Comparison of ENCODE assay signal across 10 mouse cellular contexts in the genomic region with DNA sequence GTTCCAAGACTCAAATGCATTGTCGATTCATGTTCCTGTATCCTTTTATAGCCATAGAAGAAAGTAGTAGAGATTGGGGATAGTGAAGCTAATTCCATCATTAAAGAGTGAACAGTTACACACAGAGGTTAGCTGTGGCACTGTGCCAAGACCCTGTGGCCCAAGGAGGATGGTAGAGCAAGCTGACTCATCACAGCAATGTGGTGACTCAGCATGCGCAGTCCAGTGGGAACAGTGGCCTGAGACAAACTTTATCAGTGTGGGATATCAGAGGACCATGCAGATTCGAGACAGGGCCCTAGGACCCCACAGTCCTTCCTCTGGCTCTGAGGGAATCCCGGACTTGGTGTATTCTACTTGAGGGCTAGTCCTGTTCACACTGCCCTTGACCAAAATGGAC. TPM values are rescaled to one million over a fixed set of nuclear protein-coding genes. Genes with fewer than 3 reads are reported as not detected.
DNase-seq lines count a peak whose midpoint lies in the region; ATAC-seq and TF ChIP-seq lines count a peak whose summit lies in the region.
"Had no signal": no experiment of that assay in that cellular context is flagged by ENCODE, and none has a peak within 500 bp of the region (broad histone marks: within the 10 kb centered on the region; RNA-seq: fewer than 3 reads in every experiment).

No protein-coding gene starts in this region.

- CTCF ChIA-PET in Patski (lab: Charles Lee), result interaction anchor here (1.1 to 1.4 kb wide), 3 partner anchors 9 to 25 kb away, joined by 3 to 4 read pairs (median 3); no protein-coding TSS in a partner anchor

- H3K4me1 ChIP-seq in lung, embryonic 14.5 days (ENCODE audit: insufficient read depth), result no peaks in the 10 kb centered on the region
- no peaks in the 10 kb centered on the region for H3K4me1 ChIP-seq in lung, postnatal 0 days (ENCODE audit: insufficient read depth, low read depth, low read length)
- H3K4me1 ChIP-seq in cerebellum, adult 2 months (ENCODE audit: control insufficient read depth, insufficient read depth, low read length), result peaks cover 22% of the 10 kb centered on the region
- H3K4me1 ChIP-seq in liver, postnatal 0 days (ENCODE audit: insufficient read depth), result no peaks in the 10 kb centered on the region
- no peaks in the 10 kb centered on the region for H3K4me1 ChIP-seq in neural tube, embryonic 15.5 days

- no peak overlapping the region for H3K4me2 ChIP-seq in lung, embryonic 14.5 days
- H3K4me2 ChIP-seq in lung, postnatal 0 days (replicated peaks; ENCODE audit: low read depth, low read length), result no peak overlapping the region
- no peak overlapping the region for H3K4me2 ChIP-seq in liver, postnatal 0 days (ENCODE audit: low read depth, low read length)
- H3K4me2 ChIP-seq in neural tube, embryonic 15.5 days, result no peak overlapping the region

- peak; percentile 5 for DNase-seq in lung, embryonic 14.5 days
- no peak for DNase-seq in lung, postnatal 0 days (ENCODE audit: low spot score)
- peak; percentile 96 for DNase-seq in Patski (ENCODE audit: low read depth, low spot score)
- DNase-seq in cerebellum, adult 2 months, result peak; percentile 77 to 80
- DNase-seq in liver, postnatal 0 days, result peak; percentile 31
- DNase-seq in gastrocnemius, adult 8-10 months (ENCODE audit: low spot score in 2 of 2), result no peak
- no peak for DNase-seq in gastrocnemius, postnatal 4 days (ENCODE audit: low spot score in 2 of 2)

- TF ChIP-seq POLR2A in cerebellum, adult 2 months (IDR thresholded peaks at IDR 0.05; ENCODE audit: borderline replicate concordance, insufficient read depth, low read length), result no peak

- no peak overlapping the region for H3K4me3 ChIP-seq in lung, embryonic 14.5 days (ENCODE audit: low read depth, low read length)
- H3K4me3 ChIP-seq in lung, postnatal 0 days (ENCODE audit: low read depth, low read length), result no peak overlapping the region
- no peak overlapping the region for H3K4me3 ChIP-seq in cerebellum, adult 2 months (replicated peaks; ENCODE audit: insufficient read depth, low read depth, low read length)
- H3K4me3 ChIP-seq in liver, postnatal 0 days (ENCODE audit: low read depth, low read length), result no peak overlapping the region
- no peak overlapping the region for H3K4me3 ChIP-seq in neural tube, embryonic 15.5 days (replicated peaks)
- H3K4me3 ChIP-seq: erythroblast, embryonic 14.5 days had no signal

- no peak for TF ChIP-seq EP300 in lung, postnatal 0 days (IDR thresholded peaks at IDR 0.05)
- no peak for TF ChIP-seq EP300 in liver, postnatal 0 days (IDR thresholded peaks at IDR 0.05; ENCODE audit: low read depth)

- ATAC-seq in lung, embryonic 14.5 days (ENCODE audit: insufficient read depth), result no peak
- ATAC-seq in lung, postnatal 0 days, result no peak
- ATAC-seq in Patski, result peak; percentile 92
- no peak for ATAC-seq in liver, postnatal 0 days
- no peak for ATAC-seq in neural tube, embryonic 15.5 days (ENCODE audit: low FRiP score)

- POLR2A ChIA-PET in Patski (lab: Charles Lee), result no interaction called here

- H3K27me3 ChIP-seq in lung, embryonic 14.5 days (ENCODE audit: insufficient read depth, low read length), result no peaks in the 10 kb centered on the region
- no peaks in the 10 kb centered on the region for H3K27me3 ChIP-seq in lung, postnatal 0 days (replicated peaks; ENCODE audit: insufficient read depth, low read length)
- no peaks in the 10 kb centered on the region for H3K27me3 ChIP-seq in Patski
- H3K27me3 ChIP-seq in cerebellum, adult 2 months (ENCODE audit: control insufficient read depth, insufficient read depth, low read length), result no peaks in the 10 kb centered on the region
- no peaks in the 10 kb centered on the region for H3K27me3 ChIP-seq in liver, postnatal 0 days (ENCODE audit: insufficient read depth, low read length)
- H3K27me3 ChIP-seq in neural tube, embryonic 15.5 days (replicated peaks), result no peaks in the 10 kb centered on the region

- in situ Hi-C loops in Patski (cut with MboI; ENCODE audit: low pct_unique_long_range_greater_than_20kb), result loop anchor here (25.0 kb wide), 1 partner anchor 744 kb away; the partner anchor contains the start of genes Sbds and Tyw1

- H3K9me3 ChIP-seq in lung, embryonic 14.5 days (ENCODE audit: low read depth, low read length), result no peaks in the 10 kb centered on the region
- no peaks in the 10 kb centered on the region for H3K9me3 ChIP-seq in lung, postnatal 0 days (ENCODE audit: low read length)
- no peaks in the 10 kb centered on the region for H3K9me3 ChIP-seq in liver, postnatal 0 days (ENCODE audit: low read length)
- no peaks in the 10 kb centered on the region for H3K9me3 ChIP-seq in neural tube, embryonic 15.5 days (replicated peaks)

- no peak overlapping the region for H3K27ac ChIP-seq in lung, embryonic 14.5 days (ENCODE audit: low read depth)
- no peak overlapping the region for H3K27ac ChIP-seq in lung, postnatal 0 days (ENCODE audit: low read length)
- H3K27ac ChIP-seq in cerebellum, adult 2 months (ENCODE audit: insufficient read depth, low read length), result peak overlapping the region; percentile 69
- H3K27ac ChIP-seq in liver, postnatal 0 days (ENCODE audit: low read depth), result no peak overlapping the region
- H3K27ac ChIP-seq in neural tube, embryonic 15.5 days (replicated peaks), result no peak overlapping the region
- H3K27ac ChIP-seq: macrophage had no signal

- no peak for TF ChIP-seq CTCF in lung, embryonic 14.5 days (IDR thresholded peaks at IDR 0.05; ENCODE audit: low read depth)
- no peak for TF ChIP-seq CTCF in lung, postnatal 0 days (IDR thresholded peaks at IDR 0.05)
- TF ChIP-seq CTCF in Patski (IDR thresholded peaks at IDR 0.05), result no peak
- TF ChIP-seq CTCF in cerebellum, adult 2 months (IDR thresholded peaks at IDR 0.05; ENCODE audit: borderline replicate concordance, insufficient read depth, low read depth, low read length), result no peak
- no peak for TF ChIP-seq CTCF in liver, postnatal 0 days (IDR thresholded peaks at IDR 0.05; ENCODE audit: low read depth)

- H3K9ac ChIP-seq in lung, embryonic 14.5 days, result no peak overlapping the region
- H3K9ac ChIP-seq in lung, postnatal 0 days (replicated peaks; ENCODE audit: low read depth), result no peak overlapping the region
- no peak overlapping the region for H3K9ac ChIP-seq in liver, postnatal 0 days (replicated peaks)
- H3K9ac ChIP-seq in neural tube, embryonic 15.5 days (replicated peaks), result no peak overlapping the region

- whole genome bisulfite sequencing in lung, embryonic 14.5 days, result 89% methylated on average over 4 of the region's 4 CpGs
- WGBS in lung, postnatal 0 days, result 88% methylated on average over 4 of the region's 4 CpGs
- 74% methylated on average over 4 of the region's 4 CpGs for WGBS in cerebellum, adult 2 months
- WGBS in liver, postnatal 0 days (ENCODE audit: insufficient replicate concordance), result 79% methylated on average over 4 of the region's 4 CpGs
- 95% methylated on average over 4 of the region's 4 CpGs for WGBS in neural tube, embryonic 15.5 days

- peaks cover 95% of the 10 kb centered on the region for H3K36me3 ChIP-seq in lung, embryonic 14.5 days (ENCODE audit: insufficient read depth)
- peaks cover 44% of the 10 kb centered on the region; the same call in 1 of the 2 replicates for H3K36me3 ChIP-seq in lung, postnatal 0 days (ENCODE audit: insufficient read depth, low read length)
- H3K36me3 ChIP-seq in liver, postnatal 0 days (replicated peaks; ENCODE audit: insufficient read depth, low read length), result peaks cover 84% of the 10 kb centered on the region
- peaks cover 76% of the 10 kb centered on the region for H3K36me3 ChIP-seq in neural tube, embryonic 15.5 days

RNA-seq across cellular contexts. Expression of gene Sfswap, which starts 17.2 kb away (rescaled TPM):
- polyA plus RNA-seq in lung, embryonic 14.5 days (2014; fragmentation: Nextera tagmentation; extraction: Ambion mirVana), result 52.4 and 57.3 TPM in 2 replicates
- 27.7 and 28.1 TPM in 2 replicates for polyA plus RNA-seq in lung, postnatal 0 days (2015; fragmentation: Nextera tagmentation; extraction: Ambion mirVana)
- polyA plus RNA-seq in Patski (2021), result 71.8 TPM
- 191 and 194 TPM in 2 replicates for polyA plus RNA-seq in cerebellum, adult 2 months (2012; rRNA removed)
- polyA plus RNA-seq in liver, postnatal 0 days (2015; fragmentation: Nextera tagmentation; extraction: Ambion mirVana), result 10.6 and 11.0 TPM in 2 replicates
- polyA plus RNA-seq in neural tube, embryonic 15.5 days (2015; fragmentation: Nextera tagmentation; extraction: Ambion mirVana), result 44.9 and 49.7 TPM in 2 replicates
- total RNA-seq in gastrocnemius, adult 8-10 months (2022), result 10 to 100 TPM; 16.5 to 23.9 (median 19.9) TPM
- 10 to 100 TPM; 60.5 to 74.0 TPM for total RNA-seq in gastrocnemius, postnatal 4 days (2021)

Comparison
In these comparisons a context has a peak if more than half of its experiments do, and no peak if none do; other contexts are left out.
1. DNase-seq: peak in lung, embryonic 14.5 days (single experiment), Patski (single experiment), cerebellum, adult 2 months (2 of 2) and liver, postnatal 0 days (single experiment); none in lung, postnatal 0 days (single experiment), gastrocnemius, adult 8-10 months (0 of 2) and gastrocnemius, postnatal 4 days (0 of 2).